Mouse (Mus musculus) bone marrow macrophage, adult 2 months (primary cell): ENCODE measurements at regions not wholly inside any gene's neighbourhood (a gene's known extent, or its start where the extent isn't known, plus 50 kb on each side); places are given as distances from the start of the nearest gene placed in this dataset.

Experiments used
- CTCF ChIP-seq: IDR thresholded peaks from 2 replicates; pipeline ENCODE4 v1.5.1; 2012; ENCODE audit warnings: low read depth, mild to moderate bottlenecking, low read length, moderate library complexity
- POLR2A ChIP-seq: IDR thresholded peaks from 2 replicates; pipeline ENCODE4 v1.6.1; 2012; ENCODE audit warnings: mild to moderate bottlenecking, low read depth, low read length, borderline replicate concordance

DNA sequence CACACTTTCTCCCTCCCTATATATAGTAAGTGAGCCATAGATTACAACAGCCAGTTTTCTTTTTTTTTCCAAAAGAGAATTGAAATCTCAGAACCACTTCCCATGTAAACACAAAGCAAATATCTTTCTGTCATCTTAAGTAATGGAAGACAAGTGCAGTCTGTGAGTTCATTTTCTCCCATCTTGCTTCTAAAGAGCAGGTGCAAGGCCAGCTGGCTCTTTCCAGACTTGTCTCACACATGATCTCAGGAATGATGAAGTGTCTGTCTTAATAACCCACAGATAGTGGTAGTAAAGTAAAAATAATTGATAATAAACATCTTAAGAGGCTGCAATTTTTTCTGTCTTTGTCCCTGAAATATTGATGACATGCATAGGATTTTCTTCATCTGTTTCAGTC, 704.3 kb downstream of the Efnb2 start:
- TF ChIP-seq CTCF (no peak), POLR2A (no peak)
